Mouse (Mus musculus): ENCODE measurements around the gene Mab21l1. TPM values are rescaled to one million over a fixed set of nuclear protein-coding genes. Genes with fewer than 3 reads are reported as not detected.

The Mab21l1 gene
- polyA plus RNA-seq, 1 experiment from 2014 or later, result 0.20 TPM

GRCm38 (mm10) chr3:55782771-55783170 lies 461 bp downstream of the Mab21l1 start:
- Histone ChIP-seq H3K36me3 (ENCODE audit: insufficient read depth, low read length) (no peaks in the 10 kb centered on the region), H3K9ac (ENCODE audit: low read depth, low read length) (no peak overlapping the region), H3K9me3 (replicated peaks; ENCODE audit: low read length) (no peaks in the 10 kb centered on the region), H3K4me3 (replicated peaks; ENCODE audit: low read depth, low read length) (peak overlapping the region; percentile 28), H3K27me3 (ENCODE audit: insufficient read depth, low read length) (peaks cover 66% of the 10 kb centered on the region), H3K4me1 (replicated peaks; ENCODE audit: insufficient read depth, low read length) (0 out of 2 replicates have a peak, but pooled peaks cover 21% of the 10 kb centered on the region), H3K4me2 (ENCODE audit: low read length) (peak overlapping the region; percentile 53), H3K27ac (no peak overlapping the region)
- TF ChIP-seq CTCF (IDR thresholded peaks at IDR 0.05; ENCODE audit: low read depth), result no peak
- 14% methylated on average over 22 of the region's 22 CpGs for WGBS
- DNase-seq (ENCODE audit: low spot score) (peak; percentile 16), ATAC-seq (replicated peaks; ENCODE audit: low FRiP score, low read depth) (no peak)

GRCm38 (mm10) chr3:55783171-55784081 lies 1.1 kb downstream of the Mab21l1 start:
- DNase-seq (ENCODE audit: low spot score), result peak; percentile 33
- Histone ChIP-seq H3K27me3 (ENCODE audit: insufficient read depth, low read length) (peaks cover 63% of the 10 kb centered on the region), H3K9ac (ENCODE audit: low read depth, low read length) (no peak overlapping the region), H3K4me2 (ENCODE audit: low read length) (peak overlapping the region; percentile 53), H3K4me1 (replicated peaks; ENCODE audit: insufficient read depth, low read length) (0 out of 2 replicates have a peak, but pooled peaks cover 21% of the 10 kb centered on the region), H3K4me3 (replicated peaks; ENCODE audit: low read depth, low read length) (peak overlapping the region; percentile 28), H3K36me3 (ENCODE audit: insufficient read depth, low read length) (no peaks in the 10 kb centered on the region), H3K27ac (no peak overlapping the region), H3K9me3 (replicated peaks; ENCODE audit: low read length) (no peaks in the 10 kb centered on the region)
- 21% methylated on average over 45 of the region's 45 CpGs for WGBS
- ATAC-seq (replicated peaks; ENCODE audit: low FRiP score, low read depth), result no peak
- no peak for TF ChIP-seq CTCF (IDR thresholded peaks at IDR 0.05; ENCODE audit: low read depth)

GRCm38 (mm10) chr3:55784101-55784500 lies 1.8 kb downstream of the Mab21l1 start:
- H3K9ac ChIP-seq (ENCODE audit: low read depth, low read length), result no peak overlapping the region
- peak overlapping the region; percentile 53 for H3K4me2 ChIP-seq (ENCODE audit: low read length)

GRCm38 (mm10) chr3:55785266-55785980 lies 3.1 kb downstream of the Mab21l1 start:
- H3K9me3 ChIP-seq (replicated peaks; ENCODE audit: low read length), result no peaks in the 10 kb centered on the region
- DNase-seq (ENCODE audit: low spot score) (peak; percentile 8), ATAC-seq (replicated peaks; ENCODE audit: low FRiP score, low read depth) (no peak)
- no peak overlapping the region for H3K27ac ChIP-seq
- H3K4me1 ChIP-seq (replicated peaks; ENCODE audit: insufficient read depth, low read length), result 0 out of 2 replicates have a peak, but pooled peaks cover 16% of the 10 kb centered on the region
- no peaks in the 10 kb centered on the region for H3K36me3 ChIP-seq (ENCODE audit: insufficient read depth, low read length)
- H3K27me3 ChIP-seq (ENCODE audit: insufficient read depth, low read length), result peaks cover 51% of the 10 kb centered on the region
- H3K9ac ChIP-seq (ENCODE audit: low read depth, low read length), result no peak overlapping the region
- no peak overlapping the region for H3K4me3 ChIP-seq (replicated peaks; ENCODE audit: low read depth, low read length)
- WGBS, result 78% methylated on average over 4 of the region's 4 CpGs
- no peak overlapping the region for H3K4me2 ChIP-seq (ENCODE audit: low read length)
- no peak for TF ChIP-seq CTCF (IDR thresholded peaks at IDR 0.05; ENCODE audit: low read depth)

More at GRCm38 (mm10) chr3:55784101-55784500, 1.8 kb downstream of the Mab21l1 start:
- Histone ChIP-seq H3K9me3 (replicated peaks; ENCODE audit: low read length) (no peaks in the 10 kb centered on the region), H3K4me1 (replicated peaks; ENCODE audit: insufficient read depth, low read length) (0 out of 2 replicates have a peak, but pooled peaks cover 21% of the 10 kb centered on the region), H3K36me3 (ENCODE audit: insufficient read depth, low read length) (no peaks in the 10 kb centered on the region), H3K27ac (no peak overlapping the region), H3K27me3 (ENCODE audit: insufficient read depth, low read length) (peaks cover 62% of the 10 kb centered on the region), H3K4me3 (replicated peaks; ENCODE audit: low read depth, low read length) (peak overlapping the region; percentile 28; the same call in 1 of the 2 replicates)
- 36% methylated on average over 7 of the region's 7 CpGs for WGBS
- no peak for ATAC-seq (replicated peaks; ENCODE audit: low FRiP score, low read depth)
- DNase-seq (ENCODE audit: low spot score), result peak; percentile 1
- no peak for TF ChIP-seq CTCF (IDR thresholded peaks at IDR 0.05; ENCODE audit: low read depth)

GRCm38 (mm10) chr3:55785981-55786725 lies 3.8 kb downstream of the Mab21l1 start:
- TF ChIP-seq CTCF (IDR thresholded peaks at IDR 0.05; ENCODE audit: low read depth), result no peak
- H3K4me1 ChIP-seq (replicated peaks; ENCODE audit: insufficient read depth, low read length), result 0 out of 2 replicates have a peak, but pooled peaks cover 12% of the 10 kb centered on the region
- peaks cover 44% of the 10 kb centered on the region for H3K27me3 ChIP-seq (ENCODE audit: insufficient read depth, low read length)
- H3K4me3 ChIP-seq (replicated peaks; ENCODE audit: low read depth, low read length), result no peak overlapping the region
- DNase-seq (ENCODE audit: low spot score) (peak; percentile 10), ATAC-seq (replicated peaks; ENCODE audit: low FRiP score, low read depth) (no peak)
- no peaks in the 10 kb centered on the region for H3K36me3 ChIP-seq (ENCODE audit: insufficient read depth, low read length)
- 53% methylated on average over 3 of the region's 3 CpGs for WGBS
- H3K9me3 ChIP-seq (replicated peaks; ENCODE audit: low read length), result no peaks in the 10 kb centered on the region
- H3K27ac ChIP-seq, result no peak overlapping the region
- no peak overlapping the region for H3K4me2 ChIP-seq (ENCODE audit: low read length)
- H3K9ac ChIP-seq (ENCODE audit: low read depth, low read length), result no peak overlapping the region

All from kidney, postnatal 0 days (tissue).